Mouse (Mus musculus) intestine, embryonic 14.5 days (tissue): Measurements from ENCODE around the gene Rgs16. TPM values are rescaled to one million over a fixed set of nuclear protein-coding genes. Genes with fewer than 3 reads are reported as not detected.

Experiments
- ATAC-seq: fragments of 200-750 bp; cut with Nextera tagmentation; replicated peaks from 2 replicates; pipeline ENCODE4 v1.8.0; 2017; ENCODE audit warnings: low read depth, moderate number of reproducible peaks, moderate TSS enrichment, moderate library complexity; ENCODE audit not compliant: low FRiP score, low TSS enrichment
- DNase-seq: peaks from one replicate; pipeline ENCODE4 v3.0.0-alpha.2; 2018; ENCODE audit warnings: low spot score
- H3K27ac ChIP-seq: fragments of 300-500 bp; sonication (generic); 2 replicates; pipeline ENCODE4 v1.5.1; 2014; ENCODE audit warnings: low read depth, mild to moderate bottlenecking, control low read depth
- H3K27me3 ChIP-seq: fragments of 300-500 bp; sonication (generic); replicated peaks from 2 replicates; pipeline ENCODE4 v1.6.1; 2014; ENCODE audit warnings: low read length, control low read depth; ENCODE audit not compliant: control insufficient read depth, insufficient read depth
- H3K36me3 ChIP-seq: fragments of 300-500 bp; sonication (generic); 2 replicates; pipeline ENCODE4 v1.6.1; 2014; ENCODE audit warnings: low read length, control low read depth; ENCODE audit not compliant: control insufficient read depth, insufficient read depth
- H3K4me1 ChIP-seq: fragments of 300-500 bp; sonication (generic); replicated peaks from 2 replicates; pipeline ENCODE4 v1.6.1; 2014; ENCODE audit warnings: low read length, control low read depth, mixed read lengths; ENCODE audit not compliant: control insufficient read depth, insufficient read depth
- H3K4me2 ChIP-seq: fragments of 300-500 bp; sonication (generic); 2 replicates; pipeline ENCODE4 v1.6.1; 2014; ENCODE audit warnings: low read length
- H3K4me3 ChIP-seq: fragments of 300-500 bp; sonication (generic); 2 replicates; pipeline ENCODE4 v1.5.1; 2014; ENCODE audit warnings: low read depth, low read length, control low read depth, mixed read lengths
- H3K9ac ChIP-seq: fragments of 300-500 bp; sonication (generic); 2 replicates; pipeline ENCODE4 v1.6.1; 2014; ENCODE audit warnings: mild to moderate bottlenecking, low read length
- H3K9me3 ChIP-seq: fragments of 300-500 bp; sonication (generic); 2 replicates; pipeline ENCODE4 v1.6.1; 2016; ENCODE audit warnings: low read length, control low read depth; ENCODE audit not compliant: control insufficient read depth
- WGBS: fragments of 180-500 bp; shearing (Covaris S2); extraction: QIAGEN DNeasy Blood & Tissue Kit; methylation state at CpG from one replicate; pipeline ENCODE4 v1.1.7; 2014; 5-methylcytosine and 5-hydroxymethylcytosine counted together
- polyA plus RNA-seq: library from polyadenylated mRNA; unstranded; fragments of >200 nt; fragmentation: Nextera tagmentation; extraction: Ambion mirVana; gene quantifications from 2 replicates; pipeline ENCODE4 v1.2.1, GENCODE M21; 2014

The Rgs16 gene
- polyA plus RNA-seq, 1 experiment from 2014 or later = 2.7 TPM

GRCm38 (mm10) chr1:153700448-153701063 is 39.6 kb upstream of the Rgs16 start:
- Histone ChIP-seq H3K9me3 (no peaks in the 10 kb centered on the region), H3K4me3 (no peak overlapping the region), H3K36me3 (no peaks in the 10 kb centered on the region), H3K27me3 (0 out of 2 replicates have a peak, but pooled peaks cover 5% of the 10 kb centered on the region), H3K4me2 (no peak overlapping the region), H3K27ac (no peak overlapping the region), H3K4me1 (peaks cover 4% of the 10 kb centered on the region; the same call in 1 of the 2 replicates), H3K9ac (no peak overlapping the region)
- DNase-seq = no peak
- WGBS = 75% methylated on average over 11 of the region's 11 CpGs
- no peak for ATAC-seq

- no peak overlapping the region for H3K4me2 ChIP-seq
- no peak overlapping the region for H3K9ac ChIP-seq
- no peaks in the 10 kb centered on the region for H3K9me3 ChIP-seq
- WGBS = 87% methylated on average over 1 of the region's 1 CpGs
- H3K36me3 ChIP-seq = no peaks in the 10 kb centered on the region
- no peak overlapping the region for H3K27ac ChIP-seq
- H3K4me3 ChIP-seq = no peak overlapping the region
- peaks cover 4% of the 10 kb centered on the region; the same call in 1 of the 2 replicates for H3K4me1 ChIP-seq
- no peak for ATAC-seq
- 0 out of 2 replicates have a peak, but pooled peaks cover 5% of the 10 kb centered on the region for H3K27me3 ChIP-seq
- no peak for DNase-seq
These were observed 38.7 kb upstream of the Rgs16 start for GRCm38 (mm10) chr1:153701461-153701860.

GRCm38 (mm10) chr1:153702166-153702852 is 37.8 kb upstream of the Rgs16 start:
- no peak overlapping the region for H3K4me2 ChIP-seq
- no peaks in the 10 kb centered on the region for H3K9me3 ChIP-seq
- WGBS = 74% methylated on average over 8 of the region's 8 CpGs
- H3K36me3 ChIP-seq = no peaks in the 10 kb centered on the region
- no peak overlapping the region for H3K4me3 ChIP-seq
- H3K27me3 ChIP-seq = 0 out of 2 replicates have a peak, but pooled peaks cover 5% of the 10 kb centered on the region
- DNase-seq = no peak
- no peak overlapping the region for H3K9ac ChIP-seq
- no peak for ATAC-seq
- no peak overlapping the region for H3K27ac ChIP-seq
- peaks cover 4% of the 10 kb centered on the region; the same call in 1 of the 2 replicates for H3K4me1 ChIP-seq

- Histone ChIP-seq H3K9me3 (no peaks in the 10 kb centered on the region), H3K27me3 (0 out of 2 replicates have a peak, but pooled peaks cover 5% of the 10 kb centered on the region), H3K36me3 (no peaks in the 10 kb centered on the region), H3K4me1 (peaks cover 4% of the 10 kb centered on the region; the same call in 1 of the 2 replicates), H3K9ac (no peak overlapping the region), H3K4me2 (no peak overlapping the region), H3K4me3 (no peak overlapping the region), H3K27ac (peak overlapping the region; percentile 25; the same call in 1 of the 2 replicates)
- ATAC-seq (no peak), DNase-seq (no peak)
- 58% methylated on average over 8 of the region's 8 CpGs for WGBS
These were observed 37.2 kb upstream of the Rgs16 start for GRCm38 (mm10) chr1:153702853-153703410.

- Histone ChIP-seq H3K9me3 (no peaks in the 10 kb centered on the region), H3K9ac (no peak overlapping the region), H3K4me2 (no peak overlapping the region), H3K4me3 (no peak overlapping the region), H3K4me1 (peaks cover 4% of the 10 kb centered on the region; the same call in 1 of the 2 replicates), H3K27me3 (0 out of 2 replicates have a peak, but pooled peaks cover 5% of the 10 kb centered on the region), H3K27ac (0 out of 2 replicates have a peak overlapping the region, but pooled peaks have one; percentile 9), H3K36me3 (no peaks in the 10 kb centered on the region)
- ATAC-seq = no peak
- DNase-seq = no peak
- WGBS = 25% methylated on average over 12 of the region's 12 CpGs
These were observed 36.6 kb upstream of the Rgs16 start for GRCm38 (mm10) chr1:153703445-153703991.

- DNase-seq = no peak
- WGBS = 20% methylated on average over 7 of the region's 7 CpGs
- H3K27me3 ChIP-seq = 0 out of 2 replicates have a peak, but pooled peaks cover 5% of the 10 kb centered on the region
- H3K4me2 ChIP-seq = no peak overlapping the region
- ATAC-seq = 0 out of 2 replicates have a peak, but pooled peaks have one; percentile 10
- no peaks in the 10 kb centered on the region for H3K36me3 ChIP-seq
- 0 out of 2 replicates have a peak overlapping the region, but pooled peaks have one; percentile 9 for H3K27ac ChIP-seq
- H3K4me1 ChIP-seq = peaks cover 9% of the 10 kb centered on the region
- no peak overlapping the region for H3K4me3 ChIP-seq
- no peaks in the 10 kb centered on the region for H3K9me3 ChIP-seq
- no peak overlapping the region for H3K9ac ChIP-seq
These were observed 36.0 kb upstream of the Rgs16 start for GRCm38 (mm10) chr1:153704174-153704573.

- H3K27ac ChIP-seq = no peak overlapping the region
- 0 out of 2 replicates have a peak, but pooled peaks cover 5% of the 10 kb centered on the region for H3K27me3 ChIP-seq
- ATAC-seq (0 out of 2 replicates have a peak, but pooled peaks have one; percentile 37), DNase-seq (no peak)
- WGBS = 38% methylated on average over 3 of the region's 3 CpGs
- no peak overlapping the region for H3K9ac ChIP-seq
- no peaks in the 10 kb centered on the region for H3K9me3 ChIP-seq
- H3K4me3 ChIP-seq = no peak overlapping the region
- no peak overlapping the region for H3K4me2 ChIP-seq
- peaks cover 16% of the 10 kb centered on the region for H3K4me1 ChIP-seq
- H3K36me3 ChIP-seq = no peaks in the 10 kb centered on the region
These were observed 35.2 kb upstream of the Rgs16 start for GRCm38 (mm10) chr1:153704996-153705395.

GRCm38 (mm10) chr1:153708626-153709025 is 31.5 kb upstream of the Rgs16 start:
- no peaks in the 10 kb centered on the region for H3K9me3 ChIP-seq
- 0 out of 2 replicates have a peak, but pooled peaks cover 8% of the 10 kb centered on the region for H3K27me3 ChIP-seq
- H3K27ac ChIP-seq = no peak overlapping the region
- WGBS = 83% methylated on average over 5 of the region's 5 CpGs
- ATAC-seq (no peak), DNase-seq (no peak)
- H3K4me1 ChIP-seq = peaks cover 16% of the 10 kb centered on the region
- no peaks in the 10 kb centered on the region for H3K36me3 ChIP-seq
- H3K4me2 ChIP-seq = no peak overlapping the region
- no peak overlapping the region for H3K4me3 ChIP-seq
- no peak overlapping the region for H3K9ac ChIP-seq
